Mouse (Mus musculus) urinary bladder, postnatal 10 days (tissue): ENCODE results near the gene Prkag3.

Experiments used
- DNase-seq: peaks from one replicate; pipeline ENCODE4 v3.0.0; 2022; ENCODE audit warnings: low spot score

Gene Prkag3

DNA sequence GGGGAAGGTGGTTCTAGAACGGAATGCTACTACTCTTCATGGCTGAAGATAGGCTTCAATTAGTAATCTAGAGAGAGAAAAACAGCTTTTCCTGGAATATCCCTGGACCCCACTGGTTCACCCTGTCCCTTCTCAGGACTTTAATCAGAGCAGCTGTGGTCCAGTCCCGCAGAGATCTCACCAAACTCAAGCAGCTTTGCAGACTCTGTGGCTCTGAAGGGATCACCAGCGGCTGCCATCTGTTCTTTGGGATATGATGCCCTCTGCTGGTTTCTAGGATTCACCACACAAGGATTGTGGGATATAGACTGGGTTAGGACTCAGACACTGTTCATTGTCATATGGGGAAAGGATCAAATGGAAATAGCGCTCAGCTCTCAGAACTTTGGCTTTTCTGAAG, 10.8 kb upstream of the Prkag3 start:
- no peak for DNase-seq

DNA sequence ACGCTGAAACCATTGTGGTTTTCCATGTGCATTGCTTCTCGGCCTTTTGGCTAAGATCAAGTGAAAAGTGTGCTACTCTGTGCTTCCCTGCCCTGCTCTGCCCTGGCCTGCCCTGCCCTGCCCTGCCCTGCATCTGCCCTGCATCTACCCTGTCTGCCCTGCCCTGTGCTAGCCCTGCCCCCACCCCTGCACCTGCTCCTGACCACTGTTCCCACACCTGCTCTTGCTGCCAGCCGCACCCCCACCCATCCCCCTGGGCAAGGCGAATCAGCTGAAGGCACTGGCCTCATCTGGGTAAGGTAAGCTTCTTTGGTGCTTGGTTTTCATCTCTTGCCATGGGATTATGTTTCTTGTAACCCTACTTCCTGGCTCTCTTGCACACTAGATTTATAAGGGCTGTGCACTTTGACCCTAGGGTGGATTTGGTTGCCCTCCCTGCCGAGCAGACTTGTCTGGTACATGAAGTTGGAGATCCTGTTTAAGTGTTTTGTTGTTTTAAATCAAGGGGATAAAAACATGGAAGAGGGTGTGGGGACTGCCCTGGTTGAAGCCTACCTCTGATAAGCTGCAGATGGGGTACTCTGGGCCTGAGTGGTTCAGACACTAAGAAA, 5.3 kb upstream of the Prkag3 start:
- DNase-seq = no peak

DNA sequence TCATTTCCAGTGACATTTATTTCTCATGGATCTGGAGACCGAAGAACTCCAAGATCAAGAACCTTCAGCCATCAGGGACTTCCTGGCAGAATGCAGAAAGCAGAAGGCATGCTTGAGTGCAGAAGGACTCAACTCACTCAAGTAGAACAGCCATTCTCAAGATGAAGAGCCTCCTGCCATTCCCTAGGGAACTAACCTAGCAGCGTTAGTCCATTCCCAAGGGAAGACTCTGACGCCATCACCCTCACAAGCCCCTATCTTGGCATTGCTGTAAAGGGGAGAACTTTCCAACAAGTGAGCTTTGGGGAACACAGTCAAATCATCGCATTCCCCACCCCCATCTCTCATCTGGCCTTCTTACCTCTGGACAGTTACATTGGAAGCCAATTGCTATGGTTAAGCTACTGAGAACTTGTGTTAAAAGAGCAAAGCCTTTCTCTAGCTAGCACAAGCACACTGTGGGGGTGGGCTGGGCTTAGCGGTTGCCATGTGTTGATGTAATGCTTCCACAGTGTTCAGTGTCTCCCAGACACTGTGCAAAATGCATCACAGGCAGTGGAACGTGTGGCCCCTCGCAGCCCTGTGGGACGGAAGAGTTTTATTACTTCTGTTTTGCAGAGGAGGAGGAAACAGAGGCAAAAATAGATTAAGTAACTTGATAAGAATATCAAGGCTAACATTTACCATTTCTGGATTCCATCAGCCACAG, 4.4 kb upstream of the Prkag3 start:
- no peak for DNase-seq

DNA sequence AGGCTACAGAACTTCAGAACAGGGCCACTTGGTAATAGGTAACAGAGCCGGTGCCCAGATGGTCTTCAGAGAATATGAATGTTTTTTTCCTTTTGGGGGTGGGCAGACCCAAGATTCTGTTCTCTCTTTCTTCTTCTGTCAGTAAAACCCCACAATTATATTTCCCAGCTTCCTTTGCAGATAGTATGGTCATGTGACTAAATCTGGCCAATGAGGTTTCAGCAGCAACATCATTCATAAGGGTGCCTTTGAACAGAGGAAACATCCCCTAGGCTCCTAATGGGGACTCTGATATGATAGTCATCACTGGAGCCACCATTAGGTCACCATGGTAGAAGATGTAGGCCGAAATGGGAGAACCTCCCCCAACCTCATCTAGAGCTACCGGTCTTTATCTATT, 3.8 kb upstream of the Prkag3 start:
- no peak for DNase-seq

DNA sequence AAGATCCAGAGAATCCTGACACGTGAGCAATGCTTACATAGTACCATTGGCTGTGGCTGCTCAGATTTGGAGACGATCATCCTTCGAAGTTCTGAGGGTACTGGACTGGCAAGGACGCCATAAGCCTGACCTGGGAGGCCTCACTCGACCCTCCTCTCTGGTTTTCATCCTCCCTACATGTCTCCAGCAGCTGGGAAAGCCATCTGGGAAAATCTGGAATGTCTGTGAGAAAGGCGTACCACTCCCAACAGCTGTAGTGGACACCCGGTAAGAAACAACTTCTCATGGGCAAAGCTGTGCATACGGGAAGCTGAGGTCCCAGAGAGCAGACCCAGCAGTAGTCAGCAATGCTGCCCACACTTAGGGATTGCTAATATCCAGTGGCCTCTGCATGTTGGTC, 3.1 kb upstream of the Prkag3 start:
- no peak for DNase-seq

DNA sequence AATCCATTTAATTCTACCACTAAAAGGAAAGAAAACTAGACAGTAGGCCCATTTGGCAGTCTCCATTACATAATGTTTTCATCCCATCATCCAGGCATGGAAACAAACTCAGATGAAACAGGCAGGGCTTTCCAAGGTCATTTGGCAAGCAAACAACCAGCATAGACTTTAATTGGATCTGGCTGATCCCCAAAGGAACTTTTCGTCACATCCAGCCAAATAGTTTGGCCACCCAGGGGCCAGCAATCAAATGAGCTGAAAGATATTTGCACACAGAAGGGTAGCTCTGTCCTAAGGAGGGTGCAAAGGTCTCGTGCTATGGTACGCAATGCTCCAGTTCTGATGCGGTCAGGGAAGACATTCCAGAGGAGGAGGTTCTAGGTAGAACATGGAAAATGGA, 1.7 kb upstream of the Prkag3 start:
- no peak for DNase-seq

DNA sequence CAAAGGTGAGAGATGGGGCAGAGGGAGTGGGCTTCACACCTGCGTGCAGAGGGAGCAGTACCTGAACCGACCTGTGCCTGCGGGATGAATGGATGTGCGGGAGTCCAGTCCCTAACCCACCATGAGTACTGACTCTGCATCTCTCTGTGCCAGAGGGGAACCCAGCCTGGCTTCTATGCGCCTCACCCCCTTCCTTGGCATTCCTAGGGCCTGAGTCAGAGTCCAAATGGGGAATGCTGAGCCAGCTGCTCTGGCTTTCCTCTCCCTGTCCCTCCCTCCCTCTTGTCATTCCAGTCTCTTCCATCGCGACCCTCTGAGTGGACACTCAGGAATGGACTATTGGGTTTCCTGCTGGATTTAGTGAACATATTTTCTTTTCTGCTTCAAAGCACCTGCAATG, 280 bp upstream of the Prkag3 start:
- no peak for DNase-seq

DNA sequence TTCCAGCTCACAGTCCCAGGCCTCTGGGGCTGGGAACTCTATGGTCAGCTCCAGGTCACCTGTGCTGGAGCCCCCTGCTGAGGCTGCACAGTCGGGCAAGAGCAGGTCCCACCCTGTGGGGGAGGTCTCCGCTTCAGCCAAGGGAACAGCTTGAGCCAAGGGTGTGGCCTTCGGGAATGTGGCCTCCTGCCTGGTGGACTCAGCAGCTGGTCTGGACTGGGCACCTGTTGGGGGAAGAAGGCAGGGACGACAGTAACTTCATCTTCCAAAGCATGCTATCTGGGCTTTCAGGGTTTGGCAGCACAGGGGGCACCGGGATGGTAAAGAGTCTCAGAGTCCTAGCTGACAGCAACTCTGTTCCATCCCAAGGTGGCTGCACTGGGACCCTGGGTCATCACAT, 1.7 kb downstream of the Prkag3 start:
- DNase-seq = no peak

DNA sequence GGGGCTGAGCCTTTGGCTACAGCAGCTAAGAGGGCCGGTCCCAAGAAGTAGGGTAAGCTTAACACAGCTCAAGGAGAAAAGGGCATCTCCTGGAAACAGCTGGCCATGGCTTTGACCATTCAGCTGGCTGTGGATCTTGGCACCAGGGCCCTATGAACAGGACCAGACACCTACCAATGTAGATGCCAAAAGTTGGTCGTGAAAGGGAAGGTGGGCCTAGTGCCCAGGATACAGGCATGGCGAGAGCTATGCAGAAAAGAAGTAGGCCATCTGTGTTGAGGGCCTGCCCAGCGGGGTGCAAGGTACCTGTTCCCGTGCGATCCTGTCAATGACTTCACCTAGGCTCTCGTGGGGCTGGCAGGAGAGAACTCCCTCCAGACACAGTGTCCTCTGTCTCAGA, 8.2 kb downstream of the Prkag3 start:
- DNase-seq = no peak

DNA sequence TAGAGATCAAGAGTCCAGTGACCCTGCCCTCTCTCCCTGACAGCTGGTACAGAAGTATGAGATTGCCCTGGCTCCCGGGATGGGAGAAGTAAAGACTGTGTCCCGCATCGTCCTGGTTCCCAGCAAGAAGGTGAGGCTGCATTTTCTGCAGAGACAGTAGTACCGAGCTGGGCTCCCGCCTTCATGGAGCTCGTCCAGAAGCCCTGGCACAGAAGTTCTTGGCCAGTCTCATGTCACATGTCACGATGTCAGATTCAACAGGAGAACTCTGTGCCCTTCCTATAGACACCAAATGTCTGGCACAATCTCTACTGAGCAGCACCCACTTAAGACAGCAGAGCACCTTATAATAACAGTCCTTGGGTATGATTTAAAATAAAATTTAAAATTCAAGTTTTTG, 11.5 kb downstream of the Prkag3 start:
- DNase-seq = no peak

DNA sequence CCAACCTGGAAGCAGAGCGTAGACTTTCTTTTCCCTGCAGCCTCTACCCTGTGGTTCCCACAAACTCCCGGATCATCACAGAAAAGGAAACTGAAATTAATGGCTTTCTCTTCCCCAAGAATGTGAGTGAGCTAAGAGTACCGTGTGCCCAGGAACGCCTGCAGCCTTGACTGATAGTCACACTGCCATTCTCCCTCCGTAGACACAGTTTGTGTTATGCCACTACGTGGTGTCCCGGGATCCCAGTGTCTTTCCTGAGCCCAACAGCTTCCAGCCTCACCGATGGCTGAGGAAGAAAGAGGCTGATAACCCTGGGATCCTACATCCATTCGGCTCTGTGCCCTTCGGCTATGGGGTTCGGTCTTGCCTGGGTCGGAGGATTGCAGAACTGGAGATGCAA, 12.0 kb downstream of the Prkag3 start:
- DNase-seq = no peak

DNA sequence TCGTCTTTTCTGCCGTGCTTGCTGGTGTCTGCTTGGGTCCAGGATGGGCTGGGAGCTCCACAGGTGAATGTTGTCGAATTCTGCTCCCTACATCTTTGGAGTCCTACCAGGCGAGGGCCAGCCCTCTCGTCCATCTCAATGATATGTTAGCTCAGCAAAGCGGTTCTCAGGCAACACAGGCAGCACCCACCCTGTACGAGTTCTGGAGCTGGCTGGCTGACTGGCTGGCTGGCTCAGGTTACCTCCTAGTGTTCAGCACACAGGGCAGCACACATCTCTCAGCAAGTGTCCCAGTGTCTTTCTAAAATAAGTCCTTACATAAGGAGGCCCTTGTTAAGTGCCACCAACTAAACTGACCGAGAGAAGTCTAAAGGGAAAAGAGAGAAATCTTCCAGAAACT, 20.6 kb downstream of the Prkag3 start:
- no peak for DNase-seq

DNA sequence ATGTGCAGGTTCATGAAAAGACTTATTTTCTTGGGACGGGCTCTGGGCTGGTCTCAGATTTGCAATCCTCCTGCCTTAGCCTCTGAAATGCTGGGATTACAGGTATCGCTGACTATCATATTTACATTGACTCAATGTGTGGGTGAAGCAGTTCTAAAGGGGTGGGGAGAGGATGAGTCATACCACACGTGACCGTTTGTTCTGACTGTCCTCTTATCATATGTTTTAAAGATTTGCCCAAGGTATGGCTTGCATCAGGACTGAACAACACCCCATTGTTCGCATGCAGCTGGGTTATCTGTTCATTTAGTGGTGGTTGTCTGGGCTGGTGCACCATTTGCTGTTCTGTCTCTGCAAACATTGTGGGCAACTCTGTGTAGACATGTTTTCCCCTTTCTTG, 22.3 kb downstream of the Prkag3 start:
- DNase-seq = no peak

DNA sequence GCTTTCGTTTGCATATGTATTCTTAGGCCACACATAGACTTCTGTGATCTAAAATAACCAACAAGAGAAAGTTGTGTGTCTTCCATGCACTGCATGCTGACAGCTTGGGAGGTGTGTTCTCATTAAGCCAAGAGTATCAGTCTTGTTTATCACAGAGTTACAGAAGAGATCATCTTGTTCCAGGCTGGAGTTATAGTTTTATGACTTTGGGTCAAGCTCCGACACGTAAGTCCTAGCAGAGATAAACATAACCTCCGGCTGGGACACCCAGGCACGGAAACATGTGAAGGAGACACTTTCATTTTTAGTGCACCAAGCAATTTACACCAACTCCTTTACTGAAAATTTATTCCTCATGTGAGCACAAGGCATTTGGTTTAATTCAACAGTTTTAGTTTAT, 22.9 kb downstream of the Prkag3 start:
- DNase-seq = no peak

DNA sequence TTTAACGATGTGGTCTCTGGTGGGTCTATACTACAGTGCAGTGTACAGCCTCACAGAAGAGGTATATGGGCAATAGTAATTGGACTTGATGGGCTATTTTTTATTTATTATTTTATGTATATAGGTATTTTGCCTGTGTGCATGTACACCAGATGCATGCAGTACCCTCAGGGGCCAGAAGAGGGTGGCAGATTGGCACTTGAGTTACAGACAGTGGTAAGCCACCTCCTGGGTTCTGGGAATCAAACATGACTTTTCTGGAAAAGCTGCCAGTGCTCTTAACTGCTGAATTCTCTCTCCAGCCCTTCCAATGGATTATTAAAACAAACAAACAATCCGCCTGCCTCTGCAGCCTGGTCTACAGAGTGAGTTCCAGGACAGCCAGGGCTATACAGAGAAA, 25.3 kb downstream of the Prkag3 start:
- no peak for DNase-seq

DNA sequence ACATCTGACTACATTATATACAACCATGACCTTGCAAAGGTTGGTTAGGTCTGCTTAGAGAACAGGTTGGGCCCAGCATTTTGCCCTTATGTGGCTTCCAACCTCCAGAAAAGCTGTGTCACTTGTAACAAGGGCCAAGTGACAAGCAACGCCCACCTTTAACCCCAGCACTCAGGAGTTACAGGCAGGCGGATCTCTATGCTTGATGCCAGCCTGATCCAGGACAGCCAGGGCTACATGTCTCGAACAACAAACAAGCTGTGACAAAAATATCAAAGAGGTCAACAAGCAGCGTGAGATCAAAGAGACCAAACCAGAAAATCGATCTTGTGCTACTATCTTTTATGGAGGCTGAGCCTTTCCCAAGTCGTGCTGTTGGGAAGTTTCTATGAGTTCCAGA, 27.4 kb downstream of the Prkag3 start:
- DNase-seq = no peak

DNA sequence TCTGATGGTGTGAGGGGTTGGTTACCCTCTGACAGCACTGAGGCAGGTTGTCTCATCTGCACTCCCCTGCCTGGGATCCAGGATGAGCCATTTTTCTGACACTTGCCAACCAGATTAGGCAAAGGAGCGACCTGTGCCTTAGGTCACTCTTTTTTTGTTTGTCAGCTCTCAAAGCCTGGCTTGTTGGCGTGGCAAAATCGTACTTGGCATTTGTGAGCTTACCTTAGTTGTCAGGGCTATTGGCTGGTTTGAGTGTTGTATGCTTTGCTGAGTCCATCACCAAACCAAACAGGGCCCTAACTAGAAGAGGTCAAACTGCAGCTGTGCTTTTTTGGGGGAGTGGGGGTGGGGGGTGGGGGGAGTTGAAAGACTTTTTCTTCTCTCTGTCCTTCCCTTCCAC, 29.7 kb downstream of the Prkag3 start:
- DNase-seq = no peak

DNA sequence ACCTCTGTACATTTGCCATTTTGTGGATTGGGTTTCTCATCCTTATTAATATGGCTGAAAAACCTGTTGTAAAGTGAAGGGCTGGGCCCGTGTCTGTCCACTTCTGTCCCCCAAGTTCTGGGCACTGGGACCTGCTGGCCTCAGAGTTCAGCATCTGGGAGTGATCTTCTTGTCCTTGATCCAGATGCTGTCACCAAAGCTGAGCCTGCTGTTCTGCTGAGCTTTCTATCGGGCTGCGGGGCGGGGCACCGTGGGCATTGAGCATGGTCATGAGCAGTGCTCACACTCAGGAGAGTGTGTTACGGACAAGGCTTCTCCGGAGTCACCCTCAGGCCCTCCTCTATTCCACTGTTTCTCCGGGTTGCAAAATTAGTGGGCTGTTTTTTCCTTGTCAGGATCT, 30.9 kb downstream of the Prkag3 start:
- DNase-seq = no peak

DNA sequence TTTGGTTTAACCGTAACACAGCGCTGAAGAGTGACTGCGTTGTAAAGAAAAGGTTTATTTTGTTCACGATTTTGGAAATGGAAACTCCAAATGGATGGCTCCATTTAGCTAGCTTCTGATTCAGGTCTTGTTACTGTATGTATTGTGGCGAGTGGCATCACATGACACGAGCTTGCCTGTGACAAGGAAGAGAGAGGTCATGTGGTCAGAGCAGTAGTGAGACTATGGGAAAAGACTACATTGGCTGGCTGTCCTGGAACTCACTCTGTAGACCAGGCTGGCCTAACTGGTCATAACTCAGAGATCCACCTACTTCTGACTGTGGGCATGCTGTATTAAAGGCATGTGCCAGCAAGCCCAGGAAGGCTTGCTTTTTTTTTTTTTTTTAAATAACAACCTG, 33.1 kb downstream of the Prkag3 start:
- no peak for DNase-seq

DNA sequence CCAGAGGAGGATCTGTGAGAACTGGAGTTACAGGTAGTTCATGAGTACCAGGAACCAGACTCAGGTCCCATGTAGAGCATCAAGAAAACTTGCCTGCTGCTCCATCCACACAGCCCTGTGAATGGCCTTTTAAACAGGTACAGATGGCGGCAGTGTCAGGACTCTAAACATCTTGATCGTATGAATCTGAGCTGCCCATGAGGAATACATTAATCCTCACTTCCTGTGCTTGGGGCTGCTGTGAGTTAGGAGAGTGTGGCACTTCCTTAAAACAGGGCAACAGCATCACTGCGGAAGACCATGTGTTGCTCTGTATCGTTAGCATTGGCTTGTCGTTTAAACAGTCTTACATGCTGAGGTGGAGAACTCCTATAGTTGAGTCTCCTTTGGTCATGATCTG, 33.6 kb downstream of the Prkag3 start:
- DNase-seq = no peak

DNA sequence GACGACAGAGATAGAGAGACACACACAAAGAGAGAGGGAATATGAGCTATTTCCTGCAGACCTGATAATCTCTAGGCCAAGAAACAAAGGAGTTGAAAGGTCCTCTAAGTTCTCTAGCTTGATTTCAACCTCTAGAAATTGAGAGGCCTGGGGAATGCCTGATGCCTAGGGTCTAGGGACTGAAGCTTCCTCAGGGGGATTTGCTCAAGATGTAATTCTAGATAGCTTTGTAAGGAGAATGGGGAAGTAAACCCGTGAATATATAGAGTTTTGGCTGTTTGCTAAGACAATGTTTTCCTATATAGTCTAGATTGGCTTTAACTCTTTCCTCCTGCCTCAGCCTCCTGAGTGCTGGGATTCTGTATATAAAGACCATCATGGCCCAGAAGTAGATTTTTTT, 34.1 kb downstream of the Prkag3 start:
- no peak for DNase-seq

DNA sequence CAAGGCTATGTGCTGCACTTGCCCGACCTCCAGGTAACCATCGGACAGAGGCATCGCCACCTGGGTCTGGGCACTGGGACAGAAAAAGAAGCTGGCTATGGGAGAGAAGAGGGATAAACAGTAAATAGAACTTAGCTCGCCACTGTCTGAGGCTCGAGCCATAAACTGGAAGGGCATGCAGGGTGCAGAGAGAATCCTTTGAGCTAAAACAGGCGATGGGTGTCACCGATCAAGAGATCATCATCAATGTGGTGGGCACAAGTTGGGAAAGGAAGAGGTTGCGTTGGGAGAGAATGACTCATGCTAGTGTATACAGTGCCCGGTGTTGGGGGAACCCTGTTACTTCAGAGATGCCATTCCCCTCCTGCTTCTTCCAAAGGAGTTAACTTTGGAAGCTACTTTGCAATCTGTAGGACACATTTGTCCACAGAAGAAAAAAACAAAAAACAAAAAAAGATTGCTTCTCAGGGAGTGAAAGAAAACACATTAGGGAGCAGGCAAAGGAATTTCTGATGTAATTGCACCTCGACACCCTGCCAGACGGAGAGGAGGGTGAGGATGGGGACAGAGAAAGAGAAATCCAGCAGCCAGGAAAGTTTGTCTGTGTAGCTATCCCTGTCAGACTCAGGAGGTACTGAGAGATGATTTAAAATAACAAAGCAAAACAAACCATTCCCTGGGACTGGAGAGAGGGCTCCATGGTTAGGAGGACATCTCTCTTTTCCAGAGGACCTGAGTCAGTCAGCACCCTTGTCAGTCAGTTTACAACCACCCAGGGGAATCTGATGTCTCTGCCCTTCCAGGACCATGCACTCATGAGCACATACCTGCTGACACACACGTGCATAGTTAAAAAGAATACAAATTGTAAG, 34.9 kb downstream of the Prkag3 start:
- no peak for DNase-seq

DNA sequence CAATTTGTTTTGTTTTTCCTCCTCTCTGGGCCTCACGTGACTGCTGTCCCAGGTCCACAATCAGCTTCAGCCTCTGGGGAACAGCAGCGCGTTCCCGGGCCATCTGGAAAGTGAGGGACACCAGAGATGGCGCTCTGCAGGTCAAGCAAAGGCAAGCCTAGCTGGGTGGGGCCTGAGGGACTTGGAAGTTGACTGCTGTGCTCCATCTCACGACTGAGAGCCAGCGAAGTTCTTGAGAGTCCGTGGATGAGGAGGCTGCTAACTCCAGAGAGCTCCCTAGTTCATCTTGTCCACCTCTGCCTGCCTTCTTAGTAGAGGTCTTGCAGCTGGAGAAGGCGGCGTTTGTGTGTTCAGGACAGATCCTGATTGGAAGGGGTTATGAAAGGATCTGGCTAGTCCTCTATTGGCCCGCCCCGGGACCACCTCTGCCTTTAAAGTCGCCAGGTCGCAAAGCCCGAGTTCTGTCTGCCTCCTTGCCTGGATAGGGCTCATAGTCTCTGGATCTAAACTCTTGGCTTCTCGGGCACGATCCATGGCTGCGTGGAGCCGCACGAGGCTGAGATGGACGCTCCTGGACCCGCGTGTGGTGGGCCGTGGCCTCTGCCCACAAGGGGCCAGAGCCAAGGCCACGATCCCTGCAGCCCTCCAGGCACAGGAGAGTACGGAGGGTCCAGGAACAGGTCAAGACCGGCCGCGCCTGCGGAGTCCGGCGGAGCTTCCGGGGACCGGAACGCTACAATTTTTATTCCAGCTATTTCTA, 35.7 kb downstream of the Prkag3 start, which contains the start of gene Cyp27a1:
Gene Cyp27a1 (plus strand): TSS at position 476 of the 760 bp plus-strand sequence.
- DNase-seq = no peak
